Mouse (Mus musculus) gastrocnemius, postnatal 10 days (tissue): ENCODE data around the gene Ankrd36. TPM values are rescaled to one million over a fixed set of nuclear protein-coding genes. Genes with fewer than 3 reads are reported as not detected.

Source experiments
- DNase-seq: peaks from one replicate; pipeline ENCODE4 v3.0.0; 2021; ENCODE audit warnings: mixed read lengths
- total RNA-seq, 2 experiments: library from RNA; stranded (reverse); gene quantifications; 2 replicates each; pipeline ENCODE4 v1.2.3; 2021

The Ankrd36 gene
- total RNA-seq, 2 experiments from 2014 or later: not detected

DNA sequence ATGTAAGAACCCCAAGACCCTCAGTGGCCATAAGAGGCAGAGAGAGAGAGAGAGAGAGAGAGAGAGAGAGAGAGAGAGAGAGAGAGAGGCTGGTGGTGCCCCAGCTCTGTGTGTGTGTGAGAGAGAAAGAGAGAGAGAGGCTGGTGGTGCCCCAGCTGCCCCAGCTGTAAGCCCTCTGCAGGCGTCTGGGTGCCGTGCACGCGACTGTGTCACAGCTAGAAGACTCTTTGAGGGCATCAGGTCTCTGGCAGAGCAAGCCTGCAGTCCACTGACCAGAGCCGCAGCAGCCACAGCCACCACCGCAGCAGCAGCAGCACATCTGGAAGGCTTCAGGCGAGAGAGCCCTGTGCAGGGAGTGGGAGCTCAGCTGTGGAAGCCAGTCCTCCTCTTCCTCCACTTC, 114.8 kb downstream of the Ankrd36 start:
- no peak for DNase-seq

- peak; percentile 43 for DNase-seq
Measured at GRCm38 (mm10) chr11:5691775-5692174, 122.3 kb downstream of the Ankrd36 start.

GRCm38 (mm10) chr11:5700808-5701207, 131.3 kb downstream of the Ankrd36 start:
- DNase-seq: no peak

DNA sequence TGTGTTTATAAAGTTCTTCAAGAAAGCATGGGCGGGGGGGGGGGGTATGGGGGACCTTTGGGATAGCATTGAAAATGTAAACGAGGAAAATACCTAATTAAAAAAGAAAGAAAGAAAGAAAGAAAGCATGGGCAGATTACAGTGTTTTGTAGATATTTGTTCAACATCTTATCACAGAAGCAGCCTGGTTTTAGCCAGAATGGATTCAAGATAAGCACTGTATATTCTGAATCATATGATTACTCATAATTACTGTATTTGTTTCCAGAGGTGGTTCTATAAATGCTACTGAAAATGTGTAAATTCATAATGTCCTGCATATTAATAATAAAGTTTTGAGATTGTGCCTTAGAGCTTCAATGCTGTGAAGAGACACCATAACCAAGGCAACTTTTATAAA, 131.8 kb downstream of the Ankrd36 start:
- no peak for DNase-seq

DNA sequence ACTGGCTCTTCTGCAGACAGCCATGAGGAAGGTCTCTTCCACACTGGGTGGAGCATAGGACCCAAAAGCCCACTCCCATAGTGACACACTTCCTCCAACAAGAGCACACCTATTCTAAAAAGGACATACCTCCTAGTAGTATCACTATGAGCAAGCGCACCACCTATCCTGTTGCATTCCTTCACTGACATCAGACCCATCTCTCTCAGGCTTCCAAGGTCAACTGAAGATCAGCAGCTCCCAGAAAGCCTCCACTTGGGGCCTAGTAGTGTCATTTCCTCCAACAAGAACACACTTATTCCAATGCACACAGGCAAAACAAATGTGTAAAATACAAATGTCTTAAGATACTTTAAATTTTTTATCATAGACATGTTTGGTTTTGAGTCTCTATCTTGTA, 132.3 kb downstream of the Ankrd36 start:
- DNase-seq: no peak

DNA sequence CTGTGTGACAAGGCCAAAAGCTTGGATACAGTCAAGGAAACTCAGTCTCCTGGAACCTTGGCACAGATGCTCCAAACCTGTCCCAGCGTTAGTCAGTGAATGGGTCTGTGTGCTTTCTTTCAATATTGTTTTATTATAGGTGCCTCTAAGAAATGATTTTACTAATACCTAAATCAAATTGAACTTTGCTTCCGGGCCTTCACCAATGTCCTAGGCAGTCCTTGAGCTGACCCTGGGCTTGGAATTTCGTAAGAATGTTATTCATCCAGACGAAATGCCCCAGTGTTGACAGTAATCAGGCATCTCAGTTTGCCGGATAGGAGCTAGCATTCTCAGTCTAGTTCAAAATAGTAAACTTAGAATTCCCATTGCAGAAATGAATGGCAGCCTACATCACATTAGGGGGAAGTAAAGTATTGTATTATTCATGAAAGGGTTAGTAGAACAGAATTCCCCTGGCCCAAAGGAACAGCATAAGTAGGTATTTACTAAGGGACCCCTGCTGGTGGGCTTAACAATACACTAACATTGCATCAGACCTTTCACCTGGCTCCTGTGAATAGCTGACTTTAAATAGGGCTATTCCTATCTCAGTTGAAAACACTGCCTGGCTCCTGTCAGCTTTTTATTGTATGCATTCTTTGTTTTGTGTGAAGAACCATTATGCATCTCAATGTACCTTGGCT, 132.9 kb downstream of the Ankrd36 start:
- no peak for DNase-seq

GRCm38 (mm10) chr11:5702957-5703332, 133.5 kb downstream of the Ankrd36 start:
- DNase-seq: no peak

GRCm38 (mm10) chr11:5703341-5703740, 133.9 kb downstream of the Ankrd36 start:
- DNase-seq: no peak

GRCm38 (mm10) chr11:5705972-5706371, 136.5 kb downstream of the Ankrd36 start:
- DNase-seq: no peak

- DNase-seq: no peak
Measured at GRCm38 (mm10) chr11:5706874-5707529, 137.5 kb downstream of the Ankrd36 start.

GRCm38 (mm10) chr11:5707530-5708353, 138.3 kb downstream of the Ankrd36 start:
- DNase-seq: peak; percentile 95

DNA sequence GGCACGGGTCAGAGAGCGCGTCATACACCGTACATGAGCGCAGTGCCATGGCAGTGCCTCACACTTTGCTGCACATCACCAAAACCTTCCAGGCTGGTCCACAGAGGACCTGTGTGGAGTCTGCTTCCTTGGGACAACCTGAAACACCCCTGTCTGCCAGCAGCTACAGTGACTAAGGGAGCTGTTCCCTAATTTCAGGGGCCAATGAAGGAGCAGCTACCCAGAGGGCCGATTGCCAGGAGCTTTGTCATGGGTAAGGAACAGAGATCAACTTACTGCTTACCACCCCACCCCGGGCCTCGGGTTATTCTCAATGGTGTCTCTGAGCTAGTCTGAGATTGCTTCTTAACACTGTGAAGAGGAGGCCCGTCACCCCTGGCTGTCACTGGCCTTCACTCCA, 145.7 kb downstream of the Ankrd36 start:
- DNase-seq: no peak

DNA sequence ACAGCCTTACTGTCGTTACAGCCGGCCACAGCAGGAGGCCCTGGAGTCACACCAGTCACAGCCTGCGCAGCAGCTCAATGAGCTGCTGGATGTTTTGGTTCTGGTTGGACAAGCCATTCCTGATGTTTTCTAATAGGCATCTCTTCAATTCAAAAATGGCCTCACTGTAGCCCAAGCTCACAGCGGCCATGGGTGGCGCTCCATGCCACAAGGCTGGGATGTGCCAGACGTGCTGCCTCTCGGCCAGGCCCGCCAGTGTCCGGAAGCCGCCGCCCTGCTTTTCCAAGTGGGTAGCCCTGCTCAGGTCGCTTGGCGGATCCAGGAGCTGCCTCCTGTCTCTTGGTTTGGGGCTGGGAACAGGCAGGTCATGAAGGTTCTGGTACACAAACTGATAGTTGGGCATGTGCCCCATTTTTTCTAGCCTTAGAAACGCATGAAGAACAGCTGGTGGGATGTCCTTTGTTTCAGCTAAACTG, 146.2 kb downstream of the Ankrd36 start, which contains the start of gene Mrps24:
TSS of gene Mrps24 (minus strand) at position 51 of the 476 bp plus-strand sequence.
- no peak for DNase-seq

DNA sequence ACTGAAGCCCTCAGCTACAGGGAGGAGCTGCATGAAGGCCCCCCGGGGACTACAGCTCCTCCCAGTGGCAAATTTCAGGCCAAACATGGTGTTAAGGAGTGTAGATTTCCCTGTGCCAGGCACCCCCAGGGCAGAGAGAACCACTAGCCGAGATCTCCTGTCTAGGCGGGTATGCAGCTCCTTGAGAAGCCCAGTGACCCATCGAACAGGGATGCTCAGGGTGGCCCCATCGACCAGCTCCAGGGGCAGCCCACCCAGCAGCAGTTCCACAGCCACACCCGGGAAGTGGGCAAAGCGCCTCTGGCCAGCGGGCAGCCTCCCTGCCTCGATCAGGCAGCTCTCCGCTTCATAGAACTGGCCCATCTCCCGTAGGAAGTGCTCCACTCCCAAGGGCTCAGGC, 146.8 kb downstream of the Ankrd36 start:
- DNase-seq: no peak

GRCm38 (mm10) chr11:5716938-5717705, 147.6 kb downstream of the Ankrd36 start:
- DNase-seq: no peak

DNA sequence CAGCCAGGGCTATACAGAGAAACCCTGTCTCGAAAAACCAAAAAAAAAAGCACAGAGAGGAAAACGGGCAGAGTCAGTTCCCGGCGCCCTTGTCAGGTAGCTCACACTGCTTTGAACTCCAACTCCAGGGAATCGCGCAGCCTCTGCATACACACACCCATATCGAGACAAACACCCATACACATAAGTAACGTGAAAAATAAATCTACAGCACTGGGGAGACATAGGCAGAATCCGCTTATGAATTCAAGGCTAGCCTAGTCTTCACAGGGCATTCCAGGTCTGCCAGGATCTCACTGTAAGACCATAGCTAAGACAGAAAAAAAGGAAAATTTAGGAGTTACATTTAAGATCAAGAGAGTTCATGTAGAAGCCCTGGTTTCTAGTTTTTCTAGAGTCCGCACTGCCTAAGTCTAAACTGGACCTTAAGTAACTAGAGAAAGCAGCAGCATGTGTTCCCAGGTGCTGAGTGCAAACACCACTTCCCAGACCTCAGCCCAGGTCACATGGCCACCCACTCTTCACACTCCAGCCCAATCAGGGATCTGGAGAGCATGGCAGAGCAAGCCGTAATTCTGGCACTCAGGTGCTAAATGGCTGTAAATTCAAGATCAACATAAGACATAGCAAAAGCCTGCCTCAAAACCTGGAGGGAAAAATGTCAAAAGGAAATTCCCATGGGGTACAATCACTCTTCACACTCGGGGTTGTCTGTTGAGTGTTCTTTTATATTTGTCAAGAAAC, 149.3 kb downstream of the Ankrd36 start:
- no peak for DNase-seq

DNA sequence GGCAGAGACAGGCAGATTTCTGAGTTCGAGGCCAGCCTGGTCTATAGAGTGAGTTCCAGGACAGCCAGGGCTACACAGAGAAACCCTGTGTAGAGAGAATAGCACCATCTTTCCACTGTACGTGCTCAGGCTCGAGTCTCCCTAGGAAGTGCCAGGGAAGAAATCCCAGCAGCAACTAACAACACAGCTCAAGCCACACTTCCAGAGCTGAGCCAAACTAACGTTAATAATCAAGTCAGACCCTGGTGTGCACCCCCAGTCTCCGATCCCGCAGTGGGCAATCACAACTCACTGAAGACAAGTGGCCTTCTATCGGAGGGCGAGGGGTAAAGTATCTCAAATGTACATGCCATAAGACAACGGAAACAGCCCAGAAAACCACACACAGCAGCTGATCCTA, 160.1 kb downstream of the Ankrd36 start:
- DNase-seq: no peak

GRCm38 (mm10) chr11:5732401-5732800, 162.9 kb downstream of the Ankrd36 start:
- no peak for DNase-seq

DNA sequence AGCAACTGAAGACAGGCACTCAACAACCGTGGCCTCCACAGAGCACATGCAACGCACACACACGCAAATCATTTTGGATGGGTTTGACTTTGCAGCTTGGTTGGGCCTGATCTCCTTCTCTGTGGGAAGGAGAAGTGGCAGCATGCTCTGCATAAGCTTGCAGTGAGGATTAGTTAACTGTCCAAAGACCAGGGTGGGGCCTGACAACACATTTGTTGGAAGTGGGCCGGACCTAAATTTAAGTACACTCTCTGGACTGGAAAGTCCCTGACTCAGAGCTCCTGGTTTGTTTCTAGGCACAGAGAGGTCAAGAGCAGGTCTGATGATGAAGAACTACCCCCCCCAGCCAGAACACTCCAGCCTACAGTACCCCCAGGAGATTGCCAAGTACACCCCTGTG, 164.8 kb downstream of the Ankrd36 start:
- no peak for DNase-seq

- DNase-seq: no peak
Measured at GRCm38 (mm10) chr11:5737137-5737536, 167.7 kb downstream of the Ankrd36 start.
